Mouse (Mus musculus): ENCODE results near the gene Olfr699. TPM values are rescaled to one million over a fixed set of nuclear protein-coding genes. Genes with fewer than 3 reads are reported as not detected.
"Not testable (repeated sequence)": the region's sequence is repeated elsewhere in the genome, so short reads cannot be mapped to it uniquely, and the experiment has no call there.

Olfr699 gene
- polyA plus RNA-seq (2012; rRNA removed) = not detected in 2 replicates

DNA sequence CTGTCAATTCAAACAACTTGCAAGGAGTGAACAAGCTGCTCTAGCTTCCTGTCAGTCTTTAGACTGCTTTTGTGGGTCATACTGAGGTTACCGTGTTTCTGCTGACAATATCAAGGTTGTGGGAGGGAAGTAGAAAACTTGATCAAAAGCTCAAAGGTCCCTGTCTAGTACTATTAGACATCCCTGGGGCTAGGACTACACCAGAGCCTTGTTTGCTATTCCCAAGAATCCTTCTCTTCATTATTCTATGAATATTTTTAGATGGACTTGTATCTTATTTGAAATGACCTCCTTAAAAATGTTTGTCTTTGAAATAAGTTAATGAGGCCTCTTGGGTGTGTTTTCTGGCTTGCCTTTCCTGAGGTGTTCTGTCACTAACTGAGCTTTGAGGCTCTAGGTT lies at the start of gene Olfr699:
TSS of gene Olfr699 (minus strand) at position 101 of the 400 bp plus-strand sequence.
- WGBS = 2% methylated on average over 1 of the region's 1 CpGs
- DNase-seq = no peak

GRCm38 (mm10) chr7:106833793-106834192 lies 40.8 kb upstream of the Olfr699 start, which contains the start of gene Olfr702:
Gene Olfr702 (minus strand): TSS chr7:106833893.
- Histone ChIP-seq H3K4me1 (replicated peaks; ENCODE audit: control insufficient read depth, insufficient read depth, low read length) (no peaks in the 10 kb centered on the region), H3K36me3 (ENCODE audit: control insufficient read depth, insufficient read depth, low read length) (no peaks in the 10 kb centered on the region), H3K27ac (ENCODE audit: control insufficient read depth, insufficient read depth, low read length) (no peak within 1 kb of the TSS), H3K4me3 (ENCODE audit: control insufficient read depth, insufficient read depth, low read length) (no peak within 1 kb of the TSS), H3K27me3 (ENCODE audit: control insufficient read depth, insufficient read depth, low read length) (no peaks in the 10 kb centered on the region)
- DNase-seq = no peak
- TF ChIP-seq CTCF (IDR thresholded peaks at IDR 0.05; ENCODE audit: borderline replicate concordance, control insufficient read depth, extremely low read depth, insufficient read depth, low read length, poor library complexity) = no peak
- TF ChIP-seq POLR2A (IDR thresholded peaks at IDR 0.05; ENCODE audit: control insufficient read depth, extremely low read depth, insufficient read depth, low read length, poor library complexity) = no peak

More for the DNA sequence above, at the start of gene Olfr699:
- H3K36me3 ChIP-seq (ENCODE audit: control insufficient read depth, insufficient read depth, low read length) = no peaks in the 10 kb centered on the region
- no peak within 1 kb of the TSS for H3K27ac ChIP-seq (ENCODE audit: control insufficient read depth, insufficient read depth, low read length)
- no peaks in the 10 kb centered on the region for H3K4me1 ChIP-seq (replicated peaks; ENCODE audit: control insufficient read depth, insufficient read depth, low read length)
- no peak for TF ChIP-seq POLR2A (IDR thresholded peaks at IDR 0.05; ENCODE audit: control insufficient read depth, extremely low read depth, insufficient read depth, low read length, poor library complexity)
- no peak for TF ChIP-seq CTCF (IDR thresholded peaks at IDR 0.05; ENCODE audit: borderline replicate concordance, control insufficient read depth, extremely low read depth, insufficient read depth, low read length, poor library complexity)
- H3K27me3 ChIP-seq (ENCODE audit: control insufficient read depth, insufficient read depth, low read length) = no peaks in the 10 kb centered on the region
- no peak within 1 kb of the TSS for H3K4me3 ChIP-seq (ENCODE audit: control insufficient read depth, insufficient read depth, low read length)

- Histone ChIP-seq H3K27ac (ENCODE audit: control insufficient read depth, insufficient read depth, low read length) (no peak overlapping the region), H3K36me3 (ENCODE audit: control insufficient read depth, insufficient read depth, low read length) (no peaks in the 10 kb centered on the region), H3K4me1 (replicated peaks; ENCODE audit: control insufficient read depth, insufficient read depth, low read length) (no peaks in the 10 kb centered on the region), H3K27me3 (ENCODE audit: control insufficient read depth, insufficient read depth, low read length) (no peaks in the 10 kb centered on the region), H3K4me3 (ENCODE audit: control insufficient read depth, insufficient read depth, low read length) (no peak overlapping the region)
- no peak for DNase-seq
- TF ChIP-seq POLR2A (IDR thresholded peaks at IDR 0.05; ENCODE audit: control insufficient read depth, extremely low read depth, insufficient read depth, low read length, poor library complexity) (no peak), CTCF (IDR thresholded peaks at IDR 0.05; ENCODE audit: borderline replicate concordance, control insufficient read depth, extremely low read depth, insufficient read depth, low read length, poor library complexity) (no peak)
Observed at GRCm38 (mm10) chr7:106818414-106818813, 25.4 kb upstream of the Olfr699 start.

DNA sequence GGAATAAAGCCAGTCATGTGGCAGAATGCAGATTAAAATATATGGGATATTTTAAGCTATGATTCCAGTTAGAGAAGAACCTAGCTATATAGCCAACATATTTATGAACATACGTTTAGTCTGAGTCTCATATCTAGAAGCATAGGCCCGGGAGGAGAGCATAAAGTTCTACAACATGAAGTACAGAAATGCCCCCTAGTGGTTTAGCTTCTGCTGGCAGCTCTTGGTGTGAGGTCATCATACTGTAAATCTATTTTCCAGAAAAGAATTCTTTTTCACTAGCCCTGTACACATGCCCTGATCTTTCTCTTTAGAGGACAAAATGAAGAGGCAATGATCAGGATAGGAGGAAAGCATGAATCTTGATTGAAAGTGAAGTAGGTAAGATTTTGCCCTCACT lies 22.8 kb upstream of the Olfr699 start:
- H3K27me3 ChIP-seq (ENCODE audit: control insufficient read depth, insufficient read depth, low read length) = no peaks in the 10 kb centered on the region
- no peak overlapping the region for H3K27ac ChIP-seq (ENCODE audit: control insufficient read depth, insufficient read depth, low read length)
- H3K4me1 ChIP-seq (replicated peaks; ENCODE audit: control insufficient read depth, insufficient read depth, low read length) = no peaks in the 10 kb centered on the region
- 20% methylated on average over 2 of the region's 2 CpGs for WGBS
- DNase-seq = no peak
- H3K36me3 ChIP-seq (ENCODE audit: control insufficient read depth, insufficient read depth, low read length) = no peaks in the 10 kb centered on the region
- no peak overlapping the region for H3K4me3 ChIP-seq (ENCODE audit: control insufficient read depth, insufficient read depth, low read length)
- TF ChIP-seq POLR2A (IDR thresholded peaks at IDR 0.05; ENCODE audit: control insufficient read depth, extremely low read depth, insufficient read depth, low read length, poor library complexity) (no peak), CTCF (IDR thresholded peaks at IDR 0.05; ENCODE audit: borderline replicate concordance, control insufficient read depth, extremely low read depth, insufficient read depth, low read length, poor library complexity) (no peak)

- DNase-seq = no peak
- Histone ChIP-seq H3K36me3 (ENCODE audit: control insufficient read depth, insufficient read depth, low read length) (no peaks in the 10 kb centered on the region), H3K4me1 (replicated peaks; ENCODE audit: control insufficient read depth, insufficient read depth, low read length) (no peaks in the 10 kb centered on the region), H3K4me3 (ENCODE audit: control insufficient read depth, insufficient read depth, low read length) (no peak within 1 kb of the TSS), H3K27me3 (ENCODE audit: control insufficient read depth, insufficient read depth, low read length) (no peaks in the 10 kb centered on the region), H3K27ac (ENCODE audit: control insufficient read depth, insufficient read depth, low read length) (no peak within 1 kb of the TSS)
- TF ChIP-seq POLR2A (IDR thresholded peaks at IDR 0.05; ENCODE audit: control insufficient read depth, extremely low read depth, insufficient read depth, low read length, poor library complexity) (no peak), CTCF (IDR thresholded peaks at IDR 0.05; ENCODE audit: borderline replicate concordance, control insufficient read depth, extremely low read depth, insufficient read depth, low read length, poor library complexity) (no peak)
- WGBS = 74% methylated on average over 2 of the region's 2 CpGs
Observed at GRCm38 (mm10) chr7:106813829-106814228, 20.8 kb upstream of the Olfr699 start, which contains the start of gene Olfr701. Gene Olfr701 (plus strand): TSS chr7:106814129.

DNA sequence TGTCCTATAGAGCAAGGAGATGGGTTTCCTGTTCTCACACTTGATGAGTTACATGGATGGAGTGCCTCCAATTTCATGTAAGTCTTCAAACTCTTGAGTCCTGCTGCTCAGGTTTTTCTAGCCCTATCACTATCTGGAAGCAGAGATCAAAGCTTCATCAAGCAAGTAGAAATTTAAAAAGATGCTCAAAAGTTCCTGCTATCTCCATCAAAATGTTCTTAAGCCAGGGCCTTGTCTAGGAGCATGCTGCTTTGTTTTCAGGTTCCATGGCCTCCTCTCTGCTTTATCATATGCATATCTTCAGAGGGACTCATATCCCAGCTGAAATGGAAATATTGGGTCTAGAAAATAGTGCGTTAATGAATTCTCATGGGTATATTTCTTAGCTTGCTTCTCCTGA lies 15.7 kb upstream of the Olfr699 start, which contains the start of gene Olfr700:
TSS of gene Olfr700 (minus strand) at position 101 of the 400 bp plus-strand sequence.
- Histone ChIP-seq H3K4me1 (replicated peaks; ENCODE audit: control insufficient read depth, insufficient read depth, low read length) (peaks cover 3% of the 10 kb centered on the region; the same call in 1 of the 2 replicates), H3K36me3 (ENCODE audit: control insufficient read depth, insufficient read depth, low read length) (no peaks in the 10 kb centered on the region), H3K27me3 (ENCODE audit: control insufficient read depth, insufficient read depth, low read length) (no peaks in the 10 kb centered on the region), H3K4me3 (ENCODE audit: control insufficient read depth, insufficient read depth, low read length) (no peak within 1 kb of the TSS), H3K27ac (ENCODE audit: control insufficient read depth, insufficient read depth, low read length) (no peak within 1 kb of the TSS)
- TF ChIP-seq POLR2A (IDR thresholded peaks at IDR 0.05; ENCODE audit: control insufficient read depth, extremely low read depth, insufficient read depth, low read length, poor library complexity) = no peak
- no peak for TF ChIP-seq CTCF (IDR thresholded peaks at IDR 0.05; ENCODE audit: borderline replicate concordance, control insufficient read depth, extremely low read depth, insufficient read depth, low read length, poor library complexity)
- 92% methylated on average over 1 of the region's 1 CpGs for WGBS
- no peak for DNase-seq

- Histone ChIP-seq H3K27ac (ENCODE audit: control insufficient read depth, insufficient read depth, low read length) (no peak overlapping the region), H3K4me3 (ENCODE audit: control insufficient read depth, insufficient read depth, low read length) (no peak overlapping the region), H3K4me1 (replicated peaks; ENCODE audit: control insufficient read depth, insufficient read depth, low read length) (no peaks in the 10 kb centered on the region), H3K36me3 (ENCODE audit: control insufficient read depth, insufficient read depth, low read length) (no peaks in the 10 kb centered on the region), H3K27me3 (ENCODE audit: control insufficient read depth, insufficient read depth, low read length) (no peaks in the 10 kb centered on the region)
- DNase-seq = no peak
- no peak for TF ChIP-seq CTCF (IDR thresholded peaks at IDR 0.05; ENCODE audit: borderline replicate concordance, control insufficient read depth, extremely low read depth, insufficient read depth, low read length, poor library complexity)
- no peak for TF ChIP-seq POLR2A (IDR thresholded peaks at IDR 0.05; ENCODE audit: control insufficient read depth, extremely low read depth, insufficient read depth, low read length, poor library complexity)
Observed at GRCm38 (mm10) chr7:106788330-106788729, 4.7 kb downstream of the Olfr699 start.

DNA sequence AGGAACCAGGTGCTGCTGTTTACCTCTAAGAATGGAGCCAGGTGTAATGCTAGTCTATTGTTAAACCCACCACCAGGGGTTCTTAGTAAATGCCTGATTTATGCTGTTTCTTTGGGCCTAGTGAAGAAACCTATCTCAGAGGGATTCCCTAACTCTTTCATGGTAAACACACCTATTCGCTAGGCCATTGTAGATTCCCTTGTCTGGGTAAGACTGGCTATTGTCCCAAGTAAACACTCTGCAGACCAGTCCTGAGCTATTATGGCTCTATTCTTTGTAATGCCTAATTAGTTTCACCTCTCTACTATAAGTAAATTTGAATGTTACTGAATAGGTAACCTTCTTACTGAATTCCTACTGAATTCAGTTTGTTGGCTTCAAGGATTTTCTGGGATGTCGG lies 32.0 kb downstream of the Olfr699 start:
- not testable (repeated sequence) for H3K27me3 ChIP-seq (ENCODE audit: control insufficient read depth, insufficient read depth, low read length); H3K4me3 ChIP-seq (ENCODE audit: control insufficient read depth, insufficient read depth, low read length); DNase-seq; H3K27ac ChIP-seq (ENCODE audit: control insufficient read depth, insufficient read depth, low read length); H3K4me1 ChIP-seq (replicated peaks; ENCODE audit: control insufficient read depth, insufficient read depth, low read length); H3K36me3 ChIP-seq (ENCODE audit: control insufficient read depth, insufficient read depth, low read length)
- 100% methylated on average over 2 of the region's 2 CpGs for WGBS
